ENCODE assay signal across 22 mouse cellular contexts in genomic region chr1:40586776-40587175, GRCm38 (mm10). TPM values are rescaled to one million over a fixed set of nuclear protein-coding genes. Genes with fewer than 3 reads are reported as not detected.
DNase-seq lines count a peak whose midpoint lies in the region; ATAC-seq lines count a peak whose summit lies in the region.
"Had no signal": no experiment of that assay in that cellular context is flagged by ENCODE, and none has a peak within 500 bp of the region (broad histone marks: within the 10 kb centered on the region; RNA-seq: fewer than 3 reads in every experiment).

No protein-coding gene starts in this region.

- H3K9me3 ChIP-seq in embryonic facial prominence, embryonic 14.5 days (ENCODE audit: control insufficient read depth, low read length) = no peaks in the 10 kb centered on the region
- no peaks in the 10 kb centered on the region; the same call in 1 of the 2 replicates for H3K9me3 ChIP-seq in embryonic facial prominence, embryonic 10.5 days
- H3K9me3 ChIP-seq: forebrain, embryonic 12.5 days; midbrain, embryonic 12.5 days had no signal

- peak; percentile 45 for DNase-seq in embryonic facial prominence, embryonic 14.5 days (ENCODE audit: low spot score)
- no peak for DNase-seq in embryonic facial prominence, embryonic 10.5 days (ENCODE audit: low spot score)
- DNase-seq in 3134 (ENCODE audit: extremely low read depth, insufficient read length, low spot score) = peak; percentile 72
- peak; percentile 52 for DNase-seq in NIH3T3 (ENCODE audit: low read depth)
- DNase-seq in gastrocnemius, adult 8-10 months (ENCODE audit: low spot score in 2 of 2) = peak; percentile 23 to 56
- no peak for DNase-seq in urinary bladder, postnatal 10 days (ENCODE audit: low spot score)
- no peak for DNase-seq in layer of hippocampus, adult 18-20 months (ENCODE audit: low spot score in 2 of 2)
- DNase-seq in cerebellum, adult 9-10 months = no peak
- DNase-seq: cerebellum, adult 11-12 months; cerebellum, postnatal 25 days; kidney, adult 8-10 months; kidney, postnatal 14 days; left cerebral cortex, postnatal 4 days; liver had no signal

- H3K9ac ChIP-seq in embryonic facial prominence, embryonic 14.5 days (ENCODE audit: low read depth, low read length) = no peak overlapping the region
- H3K9ac ChIP-seq: forebrain, embryonic 12.5 days; hindbrain, embryonic 14.5 days; midbrain, embryonic 12.5 days had no signal

- 37% methylated on average over 5 of the region's 5 CpGs for WGBS in embryonic facial prominence, embryonic 14.5 days
- WGBS in embryonic facial prominence, embryonic 10.5 days = 77% methylated on average over 5 of the region's 5 CpGs

- no peak overlapping the region for H3K4me3 ChIP-seq in embryonic facial prominence, embryonic 14.5 days (ENCODE audit: low read depth, low read length)
- no peak overlapping the region for H3K4me3 ChIP-seq in embryonic facial prominence, embryonic 10.5 days
- H3K4me3 ChIP-seq: forebrain, embryonic 12.5 days; midbrain, embryonic 12.5 days had no signal

- no peaks in the 10 kb centered on the region for H3K4me1 ChIP-seq in embryonic facial prominence, embryonic 14.5 days (ENCODE audit: control insufficient read depth, insufficient read depth, low read length)
- no peaks in the 10 kb centered on the region for H3K4me1 ChIP-seq in embryonic facial prominence, embryonic 10.5 days
- H3K4me1 ChIP-seq: forebrain, embryonic 12.5 days; midbrain, embryonic 12.5 days had no signal

- H3K27me3 ChIP-seq in embryonic facial prominence, embryonic 14.5 days (replicated peaks; ENCODE audit: control insufficient read depth, insufficient read depth, low read length) = no peaks in the 10 kb centered on the region
- H3K27me3 ChIP-seq in embryonic facial prominence, embryonic 10.5 days (replicated peaks; ENCODE audit: low read depth, poor library complexity, severe bottlenecking) = no peaks in the 10 kb centered on the region
- H3K27me3 ChIP-seq: forebrain, embryonic 12.5 days; midbrain, embryonic 12.5 days had no signal

- no peaks in the 10 kb centered on the region for H3K36me3 ChIP-seq in embryonic facial prominence, embryonic 14.5 days (ENCODE audit: control insufficient read depth, insufficient read depth, low read length)
- no peaks in the 10 kb centered on the region for H3K36me3 ChIP-seq in embryonic facial prominence, embryonic 10.5 days (replicated peaks)
- H3K36me3 ChIP-seq: forebrain, embryonic 12.5 days; midbrain, embryonic 12.5 days had no signal

- H3K4me2 ChIP-seq in embryonic facial prominence, embryonic 14.5 days (ENCODE audit: low read depth, low read length) = no peak overlapping the region
- H3K4me2 ChIP-seq: forebrain, embryonic 12.5 days; hindbrain, embryonic 14.5 days; midbrain, embryonic 12.5 days had no signal

- no peak overlapping the region for H3K27ac ChIP-seq in embryonic facial prominence, embryonic 14.5 days (replicated peaks; ENCODE audit: low read depth, low read length)
- no peak overlapping the region for H3K27ac ChIP-seq in embryonic facial prominence, embryonic 10.5 days (replicated peaks)
- H3K27ac ChIP-seq: forebrain, embryonic 12.5 days; hindbrain, embryonic 14.5 days; midbrain, embryonic 12.5 days had no signal

- no peak for ATAC-seq in embryonic facial prominence, embryonic 14.5 days (ENCODE audit: low read depth)
- ATAC-seq: lung, postnatal 0 days had no signal

RNA-seq across cellular contexts. Expression of gene Slc9a4, which starts 6.9 kb away (rescaled TPM):
- polyA plus RNA-seq in embryonic facial prominence, embryonic 14.5 days (2014; fragmentation: Nextera tagmentation; extraction: Ambion mirVana) = 0.17 and 0.18 TPM in 2 replicates
- polyA plus RNA-seq in embryonic facial prominence, embryonic 10.5 days (2016; fragmentation: Nextera tagmentation; extraction: Ambion mirVana) = not detected in 2 replicates
- total RNA-seq in gastrocnemius, adult 8-10 months (2022) = under 1 TPM; 0.12 to 0.82 (median 0.57) TPM
- total RNA-seq in layer of hippocampus, adult 18-20 months (2021) = 10 to 100 TPM; 20.8 to 23.7 TPM
- total RNA-seq: heart, postnatal 25 days had no signal
- polyA plus RNA-seq: forebrain, embryonic 12.5 days; hindbrain, embryonic 14.5 days; intestine, embryonic 14.5 days; liver, embryonic 16.5 days; midbrain, embryonic 12.5 days; neural tube, embryonic 14.5 days had no signal

Comparison
In these comparisons a context has a peak if more than half of its experiments do, and no peak if none do; other contexts are left out.
1. DNase-seq: peak in embryonic facial prominence, embryonic 14.5 days (single experiment), 3134 (single experiment), NIH3T3 (single experiment) and gastrocnemius, adult 8-10 months (2 of 2); none in embryonic facial prominence, embryonic 10.5 days (single experiment), urinary bladder, postnatal 10 days (single experiment), layer of hippocampus, adult 18-20 months (0 of 2) and cerebellum, adult 9-10 months (single experiment).
2. RNA of gene Slc9a4, which starts 6.9 kb away (total RNA-seq): 20.8 to 23.7 TPM in layer of hippocampus, adult 18-20 months; 0.12 to 0.82 TPM in gastrocnemius, adult 8-10 months; every median in the first group is over 10 times any median in the second.